Mouse (Mus musculus) ES-Bruce4 (cell line): ENCODE measurements at regions not wholly inside any gene's neighbourhood (a gene's known extent, or its start where the extent isn't known, plus 50 kb on each side); places are given as distances from the start of the nearest gene placed in this dataset.
"Not testable (repeated sequence)": the region's sequence is repeated elsewhere in the genome, so short reads cannot be mapped to it uniquely, and the experiment has no call there.

Experiments
- H3K27ac ChIP-seq: 2 replicates; pipeline ENCODE4 v1.5.1; 2012; ENCODE audit warnings: low read length, inconsistent platforms; ENCODE audit not compliant: insufficient read depth
- H3K27me3 ChIP-seq: 2 replicates; pipeline ENCODE4 v1.6.1; 2012; ENCODE audit warnings: mild to moderate bottlenecking, low read length, inconsistent platforms; ENCODE audit not compliant: control insufficient read depth, poor library complexity, insufficient read depth, severe bottlenecking
- H3K36me3 ChIP-seq: 2 replicates; pipeline ENCODE4 v1.6.1; 2012; ENCODE audit warnings: inconsistent platforms, mild to moderate bottlenecking, low read length, moderate library complexity; ENCODE audit not compliant: control insufficient read depth, poor library complexity, insufficient read depth, severe bottlenecking
- H3K4me1 ChIP-seq: one replicate; pipeline ENCODE4 v1.8.1; 2011; ENCODE audit warnings: low read length; ENCODE audit not compliant: control insufficient read depth, insufficient read depth
- H3K4me3 ChIP-seq: 2 replicates; pipeline ENCODE4 v1.5.1; 2011; ENCODE audit warnings: low read depth, mild to moderate bottlenecking, low read length
- H3K9ac ChIP-seq: 2 replicates; pipeline ENCODE4 v1.6.1; 2012; ENCODE audit warnings: low read depth, mild to moderate bottlenecking, inconsistent platforms; ENCODE audit not compliant: poor library complexity, severe bottlenecking
- H3K9me3 ChIP-seq: replicated peaks from 2 replicates; pipeline ENCODE4 v1.6.1; 2012; ENCODE audit warnings: mild to moderate bottlenecking, low read length, inconsistent platforms; ENCODE audit not compliant: control insufficient read depth, poor library complexity, insufficient read depth, severe bottlenecking
- CTCF ChIP-seq: IDR thresholded peaks from one replicate; pipeline ENCODE4 v1.8.1; 2011; ENCODE audit warnings: low read depth, low read length
- EP300 ChIP-seq: IDR thresholded peaks from 2 replicates; pipeline ENCODE4 v1.6.1; 2011; ENCODE audit warnings: low read depth, low read length; ENCODE audit not compliant: insufficient read depth
- POLR2A ChIP-seq: IDR thresholded peaks from one replicate; pipeline ENCODE4 v1.8.1; 2011; ENCODE audit warnings: low read length; ENCODE audit not compliant: insufficient read depth

- Histone ChIP-seq H3K36me3 (no peaks in the 10 kb centered on the region), H3K9ac (no peak overlapping the region), H3K27me3 (no peaks in the 10 kb centered on the region), H3K9me3 (no peaks in the 10 kb centered on the region; the same call in 1 of the 2 replicates), H3K4me1 (peaks cover 3% of the 10 kb centered on the region), H3K4me3 (no peak overlapping the region), H3K27ac (no peak overlapping the region)
- TF ChIP-seq EP300 (no peak), POLR2A (no peak), CTCF (no peak)
Observed at GRCm38 (mm10) chr5:26619272-26619671, 197.7 kb upstream of the Dpp6 start.

- H3K9me3 ChIP-seq = no peaks in the 10 kb centered on the region; the same call in 1 of the 2 replicates
- H3K4me3 ChIP-seq = no peak overlapping the region
- TF ChIP-seq EP300 (peak; percentile 74), CTCF (no peak)
- peaks cover 3% of the 10 kb centered on the region for H3K4me1 ChIP-seq
- no peaks in the 10 kb centered on the region for H3K27me3 ChIP-seq
- H3K9ac ChIP-seq = no peak overlapping the region
- H3K36me3 ChIP-seq = no peaks in the 10 kb centered on the region
- no peak overlapping the region for H3K27ac ChIP-seq
Observed at GRCm38 (mm10) chr5:26622116-26622515, 194.9 kb upstream of the Dpp6 start.

DNA sequence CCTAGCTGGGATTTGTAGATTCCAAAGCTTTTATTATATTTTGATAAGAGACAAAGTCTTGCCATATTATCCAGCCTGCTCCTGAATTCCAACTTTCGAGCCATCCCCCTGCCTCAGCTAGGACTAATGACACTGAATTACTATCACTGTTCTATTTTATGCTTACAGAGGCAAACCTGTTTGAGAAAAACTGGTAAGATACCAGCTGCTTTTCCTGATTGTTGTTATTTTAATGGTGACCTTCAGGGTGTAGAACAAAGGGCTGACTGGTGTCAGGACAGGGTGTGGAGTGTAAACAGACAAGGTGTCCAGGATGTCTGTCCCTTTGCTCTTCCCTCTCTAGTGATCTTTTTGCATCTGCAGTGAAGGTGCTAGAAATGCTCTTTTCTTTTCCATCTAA lies 145.5 kb upstream of the Dpp6 start:
- Histone ChIP-seq H3K27ac (no peak overlapping the region), H3K4me1 (no peaks in the 10 kb centered on the region), H3K36me3 (no peaks in the 10 kb centered on the region), H3K27me3 (no peaks in the 10 kb centered on the region), H3K4me3 (no peak overlapping the region), H3K9me3 (no peaks in the 10 kb centered on the region), H3K9ac (no peak overlapping the region)
- TF ChIP-seq EP300 (0 out of 2 replicates have a peak, but pooled peaks have one; percentile 13), CTCF (no peak), POLR2A (no peak)

DNA sequence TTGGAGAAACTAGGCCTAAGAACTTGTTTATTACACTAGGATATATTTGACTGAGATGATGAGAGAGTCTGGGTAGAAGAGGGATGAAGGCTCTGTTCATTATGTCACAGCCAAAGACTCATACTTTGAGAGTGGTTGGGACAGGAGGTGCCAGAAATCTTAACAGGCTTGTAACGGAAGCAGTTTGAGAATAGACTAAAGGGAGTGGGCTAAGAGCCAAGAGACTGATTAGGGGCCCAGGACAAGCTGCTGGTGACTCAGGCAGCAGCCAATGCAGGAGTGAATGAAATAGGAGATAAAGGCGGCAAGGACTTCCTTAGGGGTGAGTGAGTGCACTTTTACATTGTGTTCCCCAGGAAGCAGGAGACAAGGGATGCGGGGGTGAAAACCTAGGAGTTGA lies 127.2 kb upstream of the Dpp6 start:
- Histone ChIP-seq H3K27ac (no peak overlapping the region), H3K4me3 (no peak overlapping the region), H3K9ac (no peak overlapping the region), H3K27me3 (no peaks in the 10 kb centered on the region), H3K36me3 (no peaks in the 10 kb centered on the region), H3K4me1 (peaks cover 2% of the 10 kb centered on the region), H3K9me3 (no peaks in the 10 kb centered on the region)
- TF ChIP-seq EP300 = no peak
- TF ChIP-seq POLR2A = no peak
- TF ChIP-seq CTCF = no peak

DNA sequence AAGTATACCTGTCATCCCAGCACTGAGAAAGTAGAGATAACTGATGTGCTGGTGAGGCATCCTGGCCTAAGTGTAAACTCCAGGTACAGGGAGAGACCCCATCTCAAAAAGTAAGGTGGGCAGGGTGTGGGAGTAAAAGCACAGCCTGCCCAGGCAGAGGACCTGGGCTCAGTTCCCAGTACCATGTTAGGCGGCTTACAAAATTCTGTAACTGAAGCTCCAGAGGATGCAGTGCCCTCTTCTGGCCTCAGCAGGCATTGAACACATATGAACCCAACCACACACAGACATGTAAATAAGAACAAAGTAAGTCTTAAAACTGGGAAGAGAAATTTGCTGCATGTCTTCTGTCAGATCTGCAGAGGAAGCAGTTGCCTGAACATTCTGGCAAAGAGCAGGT lies 125.9 kb upstream of the Dpp6 start:
- H3K36me3 ChIP-seq = no peaks in the 10 kb centered on the region
- H3K4me1 ChIP-seq = peaks cover 2% of the 10 kb centered on the region
- TF ChIP-seq EP300 = no peak
- TF ChIP-seq CTCF = peak; percentile 23
- no peak overlapping the region for H3K4me3 ChIP-seq
- no peaks in the 10 kb centered on the region; the same call in 1 of the 2 replicates for H3K9me3 ChIP-seq
- H3K27ac ChIP-seq = peak overlapping the region; percentile 88
- H3K27me3 ChIP-seq = no peaks in the 10 kb centered on the region
- no peak overlapping the region for H3K9ac ChIP-seq

DNA sequence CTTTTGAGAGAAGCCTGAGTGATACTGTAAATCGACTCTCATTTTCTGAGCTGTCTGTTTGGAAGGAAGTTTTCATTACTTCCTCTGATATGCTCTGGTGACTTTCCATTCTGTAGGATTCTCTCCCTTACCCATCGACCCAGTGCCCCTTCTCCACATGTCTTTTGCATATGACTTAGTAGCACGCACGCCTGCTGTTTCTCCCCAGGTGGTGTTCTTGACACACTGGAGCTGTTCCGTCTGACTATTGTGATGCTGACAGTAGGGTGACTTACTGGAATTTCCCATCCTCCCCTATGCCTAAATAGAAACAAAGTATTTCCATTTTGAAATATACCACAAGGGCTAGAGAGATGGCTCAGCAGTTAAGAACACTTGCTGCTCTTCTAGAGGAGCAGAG lies 125.0 kb upstream of the Dpp6 start:
- Histone ChIP-seq H3K36me3 (no peaks in the 10 kb centered on the region), H3K9ac (no peak overlapping the region), H3K9me3 (no peaks in the 10 kb centered on the region; the same call in 1 of the 2 replicates), H3K27ac (peak overlapping the region; percentile 74), H3K4me3 (no peak overlapping the region), H3K27me3 (no peaks in the 10 kb centered on the region), H3K4me1 (peaks cover 2% of the 10 kb centered on the region)
- TF ChIP-seq POLR2A (no peak), EP300 (peak; percentile 99)

DNA sequence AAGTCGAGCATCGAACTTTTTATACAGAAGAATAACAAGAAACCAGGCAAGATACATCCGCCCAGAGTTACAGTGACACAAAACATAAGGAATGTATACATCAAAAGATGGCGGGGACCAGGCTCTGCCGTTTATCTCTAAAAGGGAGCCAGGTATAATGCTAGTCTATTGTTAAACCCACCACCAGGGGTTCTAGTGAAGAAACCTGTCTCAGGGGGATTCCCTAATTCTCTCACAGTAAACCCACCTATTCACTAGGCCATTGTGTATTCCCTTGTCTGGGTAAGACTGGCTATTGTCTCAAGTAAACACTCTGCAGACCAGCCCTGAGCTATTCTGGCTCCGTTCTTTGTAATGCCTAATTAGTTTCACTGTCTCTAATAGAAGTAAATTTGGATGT lies 113.4 kb upstream of the Dpp6 start:
- H3K9me3 ChIP-seq, H3K4me1 ChIP-seq, H3K27me3 ChIP-seq, H3K4me3 ChIP-seq, H3K9ac ChIP-seq, H3K36me3 ChIP-seq: not testable (repeated sequence)
- H3K27ac ChIP-seq = peak overlapping the region; percentile 80
